Mouse (Mus musculus): ENCODE measurements around the gene Alkbh4. TPM values are rescaled to one million over a fixed set of nuclear protein-coding genes. Genes with fewer than 3 reads are reported as not detected.

The Alkbh4 gene
- 18.0 and 19.4 TPM in 2 replicates for polyA plus RNA-seq (2015; fragmentation: Nextera tagmentation; extraction: Ambion mirVana)

GRCm38 (mm10) chr5:136135571-136136291, at the start of gene Alkbh4, which contains the start of gene Lrwd1:
Gene Alkbh4 (plus strand): TSS chr5:136136146.
Gene Lrwd1 (minus strand): TSS chr5:136136074.
- WGBS = under 1% methylated on average over 60 of the region's 60 CpGs
- Histone ChIP-seq H3K4me1 (replicated peaks; ENCODE audit: control insufficient read depth, insufficient read depth, low read length) (peaks cover 20% of the 10 kb centered on the region), H3K27ac (ENCODE audit: low read length) (peak within 1 kb of the TSS; percentile 35)

GRCm38 (mm10) chr5:136086290-136086689, 49.7 kb upstream of the Alkbh4 start:
- 92% methylated on average over 8 of the region's 8 CpGs for WGBS
- Histone ChIP-seq H3K27ac (ENCODE audit: low read length) (no peak overlapping the region), H3K4me1 (replicated peaks; ENCODE audit: control insufficient read depth, insufficient read depth, low read length) (peaks cover 19% of the 10 kb centered on the region), H3K9ac (replicated peaks; ENCODE audit: low read depth, low read length) (no peak overlapping the region), H3K4me3 (replicated peaks; ENCODE audit: low read length) (no peak overlapping the region), H3K9me3 (ENCODE audit: control insufficient read depth, low read length) (no peaks in the 10 kb centered on the region), H3K27me3 (replicated peaks; ENCODE audit: control insufficient read depth, insufficient read depth, low read length) (peaks cover 5% of the 10 kb centered on the region; the same call in 1 of the 2 replicates), H3K4me2 (ENCODE audit: low read length) (no peak overlapping the region), H3K36me3 (ENCODE audit: control insufficient read depth, insufficient read depth) (no peaks in the 10 kb centered on the region)
- ATAC-seq = no peak

More at GRCm38 (mm10) chr5:136135571-136136291, at the start of gene Alkbh4, which contains the start of gene Lrwd1:
- Histone ChIP-seq H3K36me3 (ENCODE audit: control insufficient read depth, insufficient read depth) (peaks cover 5% of the 10 kb centered on the region), H3K27me3 (replicated peaks; ENCODE audit: control insufficient read depth, insufficient read depth, low read length) (no peaks in the 10 kb centered on the region), H3K4me3 (replicated peaks; ENCODE audit: low read length) (peak within 1 kb of the TSS; percentile 54), H3K9me3 (ENCODE audit: control insufficient read depth, low read length) (no peaks in the 10 kb centered on the region), H3K4me2 (ENCODE audit: low read length) (peak within 1 kb of the TSS; percentile 63), H3K9ac (replicated peaks; ENCODE audit: low read depth, low read length) (peak within 1 kb of the TSS; percentile 72)
- peak; percentile 98 for ATAC-seq

GRCm38 (mm10) chr5:136088821-136089575, 46.9 kb upstream of the Alkbh4 start:
- Histone ChIP-seq H3K27me3 (replicated peaks; ENCODE audit: control insufficient read depth, insufficient read depth, low read length) (peaks cover 5% of the 10 kb centered on the region; the same call in 1 of the 2 replicates), H3K36me3 (ENCODE audit: control insufficient read depth, insufficient read depth) (no peaks in the 10 kb centered on the region), H3K9ac (replicated peaks; ENCODE audit: low read depth, low read length) (no peak overlapping the region), H3K4me3 (replicated peaks; ENCODE audit: low read length) (no peak overlapping the region), H3K4me2 (ENCODE audit: low read length) (no peak overlapping the region), H3K27ac (ENCODE audit: low read length) (no peak overlapping the region), H3K4me1 (replicated peaks; ENCODE audit: control insufficient read depth, insufficient read depth, low read length) (peaks cover 16% of the 10 kb centered on the region), H3K9me3 (ENCODE audit: control insufficient read depth, low read length) (no peaks in the 10 kb centered on the region)
- ATAC-seq = no peak
- WGBS = 14% methylated on average over 14 of the region's 14 CpGs

DNA sequence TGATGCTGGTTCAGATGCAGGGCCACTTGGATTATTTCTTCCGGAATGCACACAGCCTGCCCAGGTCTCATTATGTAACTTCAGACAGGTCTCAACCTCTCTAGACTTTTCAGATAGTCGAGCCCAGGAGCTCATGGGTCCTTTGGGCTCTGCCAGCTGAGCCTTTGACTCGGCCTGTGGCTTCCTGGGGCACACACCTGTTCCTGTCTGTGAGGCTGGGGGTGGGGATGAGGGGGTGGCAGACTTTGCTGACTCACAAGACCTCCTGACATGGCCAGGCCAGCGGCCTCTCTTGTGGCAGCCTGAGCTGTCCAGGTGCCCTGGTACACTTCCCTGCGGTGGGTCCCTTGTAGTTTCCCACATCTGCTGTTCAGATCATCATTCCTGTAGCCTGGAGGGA, 44.0 kb upstream of the Alkbh4 start:
- Histone ChIP-seq H3K36me3 (ENCODE audit: control insufficient read depth, insufficient read depth) (no peaks in the 10 kb centered on the region), H3K27ac (ENCODE audit: low read length) (no peak overlapping the region), H3K27me3 (replicated peaks; ENCODE audit: control insufficient read depth, insufficient read depth, low read length) (no peaks in the 10 kb centered on the region), H3K9me3 (ENCODE audit: control insufficient read depth, low read length) (no peaks in the 10 kb centered on the region), H3K4me1 (replicated peaks; ENCODE audit: control insufficient read depth, insufficient read depth, low read length) (no peaks in the 10 kb centered on the region), H3K4me3 (replicated peaks; ENCODE audit: low read length) (no peak overlapping the region), H3K4me2 (ENCODE audit: low read length) (no peak overlapping the region), H3K9ac (replicated peaks; ENCODE audit: low read depth, low read length) (no peak overlapping the region)
- 74% methylated on average over 5 of the region's 5 CpGs for WGBS
- ATAC-seq = no peak

DNA sequence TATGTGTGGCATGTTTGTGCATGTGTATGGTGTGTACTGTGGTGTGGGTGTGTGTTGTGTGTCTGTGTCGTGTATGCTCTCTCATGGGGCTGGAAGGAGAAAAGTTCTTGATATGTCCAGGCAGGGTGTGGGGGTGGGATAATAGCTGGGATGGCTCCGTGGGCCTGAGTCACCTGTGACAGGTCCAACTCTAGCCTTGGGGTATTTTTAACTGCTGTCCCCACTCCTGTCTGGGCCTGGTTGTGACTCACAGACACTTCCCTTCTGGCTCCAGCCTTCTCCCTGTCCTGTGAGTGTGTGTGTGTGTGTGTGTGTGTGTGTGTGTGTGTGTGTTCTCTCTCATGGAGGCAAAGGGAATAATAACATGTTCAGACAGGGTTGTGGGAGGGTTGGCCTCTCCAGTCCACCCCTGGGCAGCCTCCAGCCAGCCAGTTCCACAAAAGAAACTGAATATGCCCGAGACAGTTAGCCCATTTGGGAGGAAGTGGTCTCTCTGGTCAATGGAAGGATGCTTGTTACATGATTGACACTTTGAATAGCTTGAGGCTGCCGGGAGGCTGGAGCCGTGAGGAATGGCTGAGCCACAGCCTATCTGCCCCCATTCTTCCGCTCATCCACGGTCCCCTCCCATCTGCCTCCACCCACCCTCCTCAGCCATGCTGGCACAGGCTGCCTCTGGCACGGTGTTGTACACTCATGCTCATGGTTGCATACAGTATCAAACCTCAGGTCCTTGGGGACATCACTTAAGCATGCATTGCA, 41.5 kb upstream of the Alkbh4 start:
- Histone ChIP-seq H3K4me2 (ENCODE audit: low read length) (no peak overlapping the region), H3K9me3 (ENCODE audit: control insufficient read depth, low read length) (no peaks in the 10 kb centered on the region), H3K36me3 (ENCODE audit: control insufficient read depth, insufficient read depth) (no peaks in the 10 kb centered on the region), H3K4me1 (replicated peaks; ENCODE audit: control insufficient read depth, insufficient read depth, low read length) (no peaks in the 10 kb centered on the region), H3K9ac (replicated peaks; ENCODE audit: low read depth, low read length) (no peak overlapping the region), H3K4me3 (replicated peaks; ENCODE audit: low read length) (no peak overlapping the region), H3K27ac (ENCODE audit: low read length) (no peak overlapping the region), H3K27me3 (replicated peaks; ENCODE audit: control insufficient read depth, insufficient read depth, low read length) (no peaks in the 10 kb centered on the region)
- 46% methylated on average over 8 of the region's 8 CpGs for WGBS
- ATAC-seq = no peak

GRCm38 (mm10) chr5:136095089-136095488, 40.9 kb upstream of the Alkbh4 start:
- no peaks in the 10 kb centered on the region for H3K4me1 ChIP-seq (replicated peaks; ENCODE audit: control insufficient read depth, insufficient read depth, low read length)
- H3K9me3 ChIP-seq (ENCODE audit: control insufficient read depth, low read length) = no peaks in the 10 kb centered on the region
- no peak overlapping the region for H3K4me2 ChIP-seq (ENCODE audit: low read length)
- WGBS = 68% methylated on average over 7 of the region's 7 CpGs
- H3K36me3 ChIP-seq (ENCODE audit: control insufficient read depth, insufficient read depth) = no peaks in the 10 kb centered on the region
- no peak overlapping the region for H3K27ac ChIP-seq (ENCODE audit: low read length)
- no peak overlapping the region for H3K9ac ChIP-seq (replicated peaks; ENCODE audit: low read depth, low read length)
- no peaks in the 10 kb centered on the region for H3K27me3 ChIP-seq (replicated peaks; ENCODE audit: control insufficient read depth, insufficient read depth, low read length)
- H3K4me3 ChIP-seq (replicated peaks; ENCODE audit: low read length) = no peak overlapping the region
- no peak for ATAC-seq

DNA sequence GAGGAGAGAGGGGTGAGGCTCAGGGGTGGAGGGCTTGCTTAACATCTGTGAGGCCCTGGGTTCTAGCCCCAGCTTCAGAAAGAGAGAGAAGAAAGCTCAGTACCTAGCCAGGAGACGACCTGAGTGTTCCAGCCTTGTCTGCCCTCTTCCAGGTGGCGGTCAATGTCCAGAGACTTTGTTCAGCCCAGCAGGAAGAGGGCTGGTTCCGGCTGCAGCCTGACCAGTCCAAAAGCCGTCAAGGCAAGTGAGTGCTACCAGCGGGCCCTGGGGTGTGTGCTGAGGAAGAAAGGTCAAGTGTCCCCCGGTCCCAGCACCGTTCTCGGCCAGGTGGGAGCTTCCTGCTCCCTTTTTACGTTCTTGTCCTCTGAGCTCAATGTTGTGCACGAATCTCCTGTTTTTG, 37.4 kb upstream of the Alkbh4 start:
- H3K4me2 ChIP-seq (ENCODE audit: low read length) = no peak overlapping the region
- peaks cover 6% of the 10 kb centered on the region; the same call in 1 of the 2 replicates for H3K4me1 ChIP-seq (replicated peaks; ENCODE audit: control insufficient read depth, insufficient read depth, low read length)
- H3K36me3 ChIP-seq (ENCODE audit: control insufficient read depth, insufficient read depth) = no peaks in the 10 kb centered on the region
- 0 out of 2 replicates have a peak, but pooled peaks cover 2% of the 10 kb centered on the region for H3K27me3 ChIP-seq (replicated peaks; ENCODE audit: control insufficient read depth, insufficient read depth, low read length)
- no peak overlapping the region for H3K4me3 ChIP-seq (replicated peaks; ENCODE audit: low read length)
- ATAC-seq = no peak
- WGBS = 84% methylated on average over 10 of the region's 10 CpGs
- no peak overlapping the region for H3K9ac ChIP-seq (replicated peaks; ENCODE audit: low read depth, low read length)
- H3K9me3 ChIP-seq (ENCODE audit: control insufficient read depth, low read length) = no peaks in the 10 kb centered on the region
- no peak overlapping the region for H3K27ac ChIP-seq (ENCODE audit: low read length)

DNA sequence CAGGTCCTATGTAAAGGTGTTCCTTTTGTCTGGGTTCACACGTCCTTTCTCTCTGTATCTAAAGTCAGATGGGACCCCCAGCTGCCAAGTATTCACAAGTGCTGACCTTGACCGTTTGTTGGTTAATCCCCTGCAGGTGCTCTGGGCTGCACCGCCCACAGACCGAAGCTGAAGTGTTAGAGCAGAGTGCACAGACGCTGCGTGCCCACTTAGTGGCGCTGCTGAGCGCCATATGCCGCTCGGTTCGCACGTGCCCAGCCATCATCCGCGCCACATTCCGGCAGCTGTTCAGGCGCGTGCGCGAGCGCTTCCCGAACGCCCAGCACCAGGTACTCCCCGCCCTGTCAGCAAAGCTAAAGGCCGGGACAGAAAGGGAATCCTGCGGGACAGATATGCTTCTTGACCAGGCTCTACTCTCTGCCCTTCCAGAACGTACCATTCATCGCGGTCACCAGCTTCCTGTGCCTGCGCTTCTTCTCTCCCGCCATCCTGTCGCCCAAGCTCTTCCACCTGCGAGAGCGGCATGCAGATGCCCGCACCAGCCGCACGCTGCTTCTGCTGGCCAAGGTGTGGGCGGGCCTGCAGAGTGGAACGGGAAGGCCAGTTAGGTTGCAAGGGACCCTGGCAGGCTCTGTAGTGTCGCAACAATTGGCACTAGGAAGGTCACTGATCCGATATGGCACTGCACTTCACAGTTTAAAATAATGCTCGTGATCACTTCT, 33.7 kb upstream of the Alkbh4 start:
- Histone ChIP-seq H3K4me2 (ENCODE audit: low read length) (peak overlapping the region; percentile 82), H3K4me1 (replicated peaks; ENCODE audit: control insufficient read depth, insufficient read depth, low read length) (peaks cover 6% of the 10 kb centered on the region; the same call in 1 of the 2 replicates), H3K4me3 (replicated peaks; ENCODE audit: low read length) (peak overlapping the region; percentile 44), H3K27ac (ENCODE audit: low read length) (no peak overlapping the region), H3K27me3 (replicated peaks; ENCODE audit: control insufficient read depth, insufficient read depth, low read length) (0 out of 2 replicates have a peak, but pooled peaks cover 2% of the 10 kb centered on the region), H3K36me3 (ENCODE audit: control insufficient read depth, insufficient read depth) (no peaks in the 10 kb centered on the region), H3K9ac (replicated peaks; ENCODE audit: low read depth, low read length) (peak overlapping the region; percentile 62), H3K9me3 (ENCODE audit: control insufficient read depth, low read length) (no peaks in the 10 kb centered on the region)
- 6% methylated on average over 41 of the region's 41 CpGs for WGBS
- peak; percentile 94 for ATAC-seq

Data from forebrain, embryonic 16.5 days (tissue).